Mouse (Mus musculus): ENCODE results near the gene Dhx57. TPM values are rescaled to one million over a fixed set of nuclear protein-coding genes. Genes with fewer than 3 reads are reported as not detected.

Gene Dhx57
- 15.2 and 15.4 TPM in 2 replicates for polyA plus RNA-seq (2014; fragmentation: Nextera tagmentation; extraction: Ambion mirVana)

DNA sequence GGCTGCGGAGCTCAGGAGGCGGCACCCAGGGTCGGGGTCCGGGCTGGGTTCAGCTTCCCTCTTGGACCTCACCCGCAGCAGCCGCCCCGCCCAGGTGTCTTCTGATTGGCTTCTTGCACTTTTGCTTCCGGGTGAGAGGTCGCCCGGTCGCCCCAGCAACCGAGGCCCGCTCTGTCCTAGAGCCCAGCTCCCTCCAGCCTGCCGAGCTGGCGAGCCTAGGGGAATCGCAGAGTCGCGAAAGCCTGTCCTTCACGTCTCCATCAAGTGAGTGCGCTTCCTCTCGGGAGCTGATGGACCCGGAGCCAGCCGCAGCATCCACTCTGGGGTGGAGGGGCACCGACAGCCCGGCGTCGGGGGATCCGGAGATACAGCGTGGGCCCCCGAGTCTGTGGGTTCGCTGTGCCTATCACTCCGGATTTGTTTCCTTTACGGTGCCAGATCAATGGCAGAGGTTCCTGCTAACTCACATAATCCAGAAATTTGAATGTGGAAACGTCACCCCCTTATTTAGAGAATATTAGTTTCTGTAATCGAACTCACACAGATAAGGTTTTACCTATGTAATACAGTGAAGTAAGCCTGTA is at the start of gene Dhx57, which contains the start of gene Morn2:
Gene Dhx57, minus strand, starts transcription at position 403 of the 584 bp plus-strand sequence.
Gene Morn2, plus strand, starts transcription at position 130 of the 584 bp plus-strand sequence.
- H3K4me2 ChIP-seq: peak within 1 kb of the TSS; percentile 73
- H3K27me3 ChIP-seq (ENCODE audit: insufficient read depth, low read length): no peaks in the 10 kb centered on the region
- peak within 1 kb of the TSS; percentile 94 for H3K4me3 ChIP-seq (ENCODE audit: low read depth, low read length)
- H3K36me3 ChIP-seq (ENCODE audit: insufficient read depth): no peaks in the 10 kb centered on the region
- no peaks in the 10 kb centered on the region for H3K4me1 ChIP-seq (ENCODE audit: insufficient read depth)
- ATAC-seq (ENCODE audit: insufficient read depth) (peak; percentile 99), DNase-seq (peak; percentile 98)
- peak within 1 kb of the TSS; percentile 81 for H3K27ac ChIP-seq (ENCODE audit: low read depth)
- TF ChIP-seq CTCF (IDR thresholded peaks at IDR 0.05; ENCODE audit: low read depth): no peak
- under 1% methylated on average over 34 of the region's 35 CpGs for WGBS
- peak within 1 kb of the TSS; percentile 88 for H3K9ac ChIP-seq
- no peaks in the 10 kb centered on the region for H3K9me3 ChIP-seq (ENCODE audit: low read depth, low read length)

DNA sequence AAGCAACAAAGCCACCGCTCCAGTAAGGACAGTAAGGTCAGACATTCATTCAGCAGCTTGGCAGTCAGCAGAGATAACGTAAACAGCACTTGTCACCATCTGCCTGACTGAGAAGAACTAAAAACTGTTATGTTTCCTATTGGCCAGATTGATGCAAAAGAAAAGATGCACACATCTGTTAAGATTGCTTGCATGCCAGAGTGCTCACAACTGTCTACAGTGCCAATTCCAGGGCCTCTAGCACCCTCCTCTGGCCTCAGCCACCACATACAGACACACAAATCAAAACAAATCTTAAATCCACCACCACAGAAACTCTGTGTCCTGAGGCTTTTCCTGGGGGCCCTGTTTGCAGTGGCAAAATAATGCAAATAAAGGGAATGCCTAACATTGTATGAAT is 42.1 kb upstream of the Dhx57 start:
- Histone ChIP-seq H3K4me2 (no peak overlapping the region), H3K4me3 (ENCODE audit: low read depth, low read length) (no peak overlapping the region), H3K9ac (no peak overlapping the region), H3K4me1 (ENCODE audit: insufficient read depth) (no peaks in the 10 kb centered on the region), H3K36me3 (ENCODE audit: insufficient read depth) (no peaks in the 10 kb centered on the region), H3K9me3 (ENCODE audit: low read depth, low read length) (no peaks in the 10 kb centered on the region), H3K27ac (ENCODE audit: low read depth) (no peak overlapping the region), H3K27me3 (ENCODE audit: insufficient read depth, low read length) (no peaks in the 10 kb centered on the region)
- TF ChIP-seq CTCF (IDR thresholded peaks at IDR 0.05; ENCODE audit: low read depth): peak; percentile 46
- ATAC-seq (ENCODE audit: insufficient read depth): no peak
- WGBS: 29% methylated on average over 2 of the region's 2 CpGs
- peak; percentile 63 for DNase-seq

DNA sequence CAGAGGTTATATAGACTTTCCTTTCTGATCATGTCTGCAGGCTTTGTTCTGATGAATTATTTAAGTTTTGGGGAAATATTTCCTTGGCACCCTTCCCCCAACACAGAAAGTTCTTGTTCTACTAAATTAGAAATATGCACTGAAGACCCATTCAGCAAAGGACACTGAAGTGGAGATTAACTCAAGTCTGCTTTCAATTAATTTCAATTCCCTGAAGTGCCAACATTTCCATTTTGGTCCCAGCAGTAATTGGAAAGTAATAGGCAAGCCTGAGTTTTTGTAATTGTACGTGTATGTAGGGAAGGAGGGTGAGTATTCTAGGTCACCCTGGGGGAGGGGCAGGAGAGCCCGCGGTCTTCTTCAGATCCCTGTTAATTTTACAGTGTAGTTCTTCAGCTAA is 36.2 kb upstream of the Dhx57 start:
- 78% methylated on average over 3 of the region's 3 CpGs for WGBS
- H3K4me2 ChIP-seq: no peak overlapping the region
- no peaks in the 10 kb centered on the region for H3K36me3 ChIP-seq (ENCODE audit: insufficient read depth)
- no peak overlapping the region for H3K27ac ChIP-seq (ENCODE audit: low read depth)
- TF ChIP-seq CTCF (IDR thresholded peaks at IDR 0.05; ENCODE audit: low read depth): no peak
- no peaks in the 10 kb centered on the region for H3K27me3 ChIP-seq (ENCODE audit: insufficient read depth, low read length)
- H3K9me3 ChIP-seq (ENCODE audit: low read depth, low read length): no peaks in the 10 kb centered on the region
- H3K4me3 ChIP-seq (ENCODE audit: low read depth, low read length): no peak overlapping the region
- DNase-seq: no peak
- H3K9ac ChIP-seq: no peak overlapping the region
- H3K4me1 ChIP-seq (ENCODE audit: insufficient read depth): no peaks in the 10 kb centered on the region
- no peak for ATAC-seq (ENCODE audit: insufficient read depth)

DNA sequence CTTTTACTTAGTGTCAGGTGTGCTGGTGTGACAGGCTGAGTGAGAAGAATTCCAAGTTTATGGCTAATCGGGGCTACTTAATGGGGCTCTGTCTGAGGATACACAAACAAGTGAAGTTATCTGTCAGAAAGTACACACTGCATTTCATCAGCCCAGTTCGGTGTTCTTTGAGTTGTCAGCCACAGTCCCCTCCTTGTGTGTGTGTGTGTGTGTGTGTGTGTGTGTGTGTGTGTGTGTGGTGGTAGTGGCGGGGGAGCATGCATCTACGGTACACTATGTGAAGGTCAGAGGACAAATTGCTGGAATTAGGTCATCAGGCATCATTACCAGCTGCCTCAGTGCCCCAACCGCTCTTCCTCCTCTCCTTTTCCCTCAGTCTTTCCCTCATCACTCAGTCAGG is 35.2 kb upstream of the Dhx57 start:
- TF ChIP-seq CTCF (IDR thresholded peaks at IDR 0.05; ENCODE audit: low read depth): no peak
- WGBS: 58% methylated on average over 5 of the region's 5 CpGs
- no peaks in the 10 kb centered on the region for H3K9me3 ChIP-seq (ENCODE audit: low read depth, low read length)
- no peaks in the 10 kb centered on the region for H3K36me3 ChIP-seq (ENCODE audit: insufficient read depth)
- H3K4me2 ChIP-seq: no peak overlapping the region
- H3K4me1 ChIP-seq (ENCODE audit: insufficient read depth): no peaks in the 10 kb centered on the region
- DNase-seq (no peak), ATAC-seq (ENCODE audit: insufficient read depth) (no peak)
- H3K27me3 ChIP-seq (ENCODE audit: insufficient read depth, low read length): no peaks in the 10 kb centered on the region
- no peak overlapping the region for H3K4me3 ChIP-seq (ENCODE audit: low read depth, low read length)
- H3K27ac ChIP-seq (ENCODE audit: low read depth): no peak overlapping the region
- H3K9ac ChIP-seq: no peak overlapping the region

DNA sequence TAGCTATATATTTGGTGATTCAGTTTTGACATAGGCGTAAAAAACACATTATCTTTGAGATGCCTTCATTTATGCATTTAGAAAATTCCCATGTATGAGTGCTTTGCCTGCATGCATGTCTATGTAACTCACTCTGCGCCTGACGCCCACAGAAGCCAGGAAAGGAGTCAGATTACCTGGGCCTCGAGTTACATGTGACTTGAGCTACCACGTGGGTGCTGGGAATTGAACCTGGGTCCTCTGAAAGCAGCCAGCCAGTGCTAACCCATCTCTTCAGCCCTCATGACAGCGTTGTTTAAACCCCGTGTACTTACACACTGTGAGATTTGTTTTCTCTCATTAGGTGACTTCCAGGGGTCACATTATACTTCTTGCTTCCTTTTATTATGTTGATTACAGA is 34.2 kb upstream of the Dhx57 start:
- H3K4me1 ChIP-seq (ENCODE audit: insufficient read depth): no peaks in the 10 kb centered on the region
- DNase-seq (no peak), ATAC-seq (ENCODE audit: insufficient read depth) (no peak)
- H3K4me3 ChIP-seq (ENCODE audit: low read depth, low read length): no peak overlapping the region
- H3K9ac ChIP-seq: no peak overlapping the region
- no peaks in the 10 kb centered on the region for H3K9me3 ChIP-seq (ENCODE audit: low read depth, low read length)
- WGBS: 78% methylated on average over 7 of the region's 7 CpGs
- no peaks in the 10 kb centered on the region for H3K27me3 ChIP-seq (ENCODE audit: insufficient read depth, low read length)
- H3K36me3 ChIP-seq (ENCODE audit: insufficient read depth): no peaks in the 10 kb centered on the region
- H3K4me2 ChIP-seq: no peak overlapping the region
- H3K27ac ChIP-seq (ENCODE audit: low read depth): no peak overlapping the region
- TF ChIP-seq CTCF (IDR thresholded peaks at IDR 0.05; ENCODE audit: low read depth): no peak

DNA sequence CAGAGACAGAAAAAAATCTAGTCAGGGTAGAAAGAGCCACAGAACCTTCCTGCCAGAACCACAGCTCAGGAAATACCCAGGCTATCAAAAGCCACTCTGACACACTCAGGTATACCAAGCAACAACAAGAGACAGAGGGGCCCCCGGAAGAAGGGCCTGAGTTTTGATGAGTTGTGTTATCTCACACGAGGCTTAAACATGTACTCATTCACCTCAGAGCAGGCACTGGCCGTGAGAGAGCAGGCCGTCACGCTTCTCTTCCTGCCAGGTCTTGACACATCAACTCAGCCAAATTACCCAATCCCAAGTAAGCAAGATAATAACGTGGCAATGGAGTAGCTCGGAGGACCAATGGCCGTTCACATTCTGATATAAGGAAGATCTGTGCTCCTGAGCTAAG is 33.4 kb upstream of the Dhx57 start:
- Histone ChIP-seq H3K9me3 (ENCODE audit: low read depth, low read length) (no peaks in the 10 kb centered on the region), H3K36me3 (ENCODE audit: insufficient read depth) (no peaks in the 10 kb centered on the region), H3K4me3 (ENCODE audit: low read depth, low read length) (no peak overlapping the region), H3K9ac (no peak overlapping the region), H3K4me2 (no peak overlapping the region), H3K27me3 (ENCODE audit: insufficient read depth, low read length) (no peaks in the 10 kb centered on the region), H3K4me1 (ENCODE audit: insufficient read depth) (no peaks in the 10 kb centered on the region), H3K27ac (ENCODE audit: low read depth) (no peak overlapping the region)
- WGBS: 52% methylated on average over 8 of the region's 8 CpGs
- no peak for DNase-seq
- no peak for TF ChIP-seq CTCF (IDR thresholded peaks at IDR 0.05; ENCODE audit: low read depth)
- ATAC-seq (ENCODE audit: insufficient read depth): no peak

DNA sequence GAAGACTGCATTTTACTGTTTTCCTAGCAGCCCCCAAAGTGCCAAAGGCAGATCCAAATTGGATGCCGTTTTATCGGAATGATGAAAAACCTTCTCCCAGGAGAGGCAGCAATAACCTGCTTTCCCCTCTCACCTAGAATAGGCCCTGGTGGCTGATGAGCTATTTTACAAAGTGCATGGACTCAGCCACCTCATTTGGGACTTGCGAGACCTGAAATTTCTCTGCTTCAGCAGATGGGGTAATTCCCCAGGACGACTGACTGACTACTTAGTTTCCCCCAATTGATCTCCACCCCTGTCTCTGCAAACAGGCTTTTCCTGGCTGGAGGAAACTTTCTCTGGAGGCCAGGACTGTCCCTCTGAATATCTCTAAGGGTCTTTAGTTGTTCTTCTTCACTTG is 32.7 kb upstream of the Dhx57 start:
- Histone ChIP-seq H3K9me3 (ENCODE audit: low read depth, low read length) (no peaks in the 10 kb centered on the region), H3K36me3 (ENCODE audit: insufficient read depth) (no peaks in the 10 kb centered on the region), H3K27me3 (ENCODE audit: insufficient read depth, low read length) (no peaks in the 10 kb centered on the region), H3K9ac (no peak overlapping the region), H3K4me3 (ENCODE audit: low read depth, low read length) (no peak overlapping the region), H3K27ac (ENCODE audit: low read depth) (no peak overlapping the region), H3K4me2 (no peak overlapping the region), H3K4me1 (ENCODE audit: insufficient read depth) (no peaks in the 10 kb centered on the region)
- 74% methylated on average over 4 of the region's 4 CpGs for WGBS
- ATAC-seq (ENCODE audit: insufficient read depth): no peak
- no peak for TF ChIP-seq CTCF (IDR thresholded peaks at IDR 0.05; ENCODE audit: low read depth)
- DNase-seq: no peak
